Mouse (Mus musculus) megakaryocyte, embryonic 14.5 days (primary cell): ENCODE data around the gene Unc119. TPM values are rescaled to one million over a fixed set of nuclear protein-coding genes. Genes with fewer than 3 reads are reported as not detected.

Experiments used
- H3K27me3 ChIP-seq: replicated peaks from 2 replicates; pipeline ENCODE3; 2012; ENCODE audit warnings: inconsistent platforms
- H3K36me3 ChIP-seq: replicated peaks from 2 replicates; pipeline ENCODE3; 2012; ENCODE audit warnings: low read length, inconsistent platforms, mixed read lengths
- H3K4me1 ChIP-seq: 2 replicates; pipeline ENCODE4 v1.6.1; 2012; ENCODE audit warnings: inconsistent platforms
- H3K4me3 ChIP-seq: replicated peaks from 2 replicates; pipeline ENCODE3; 2012; ENCODE audit warnings: moderate library complexity, mild to moderate bottlenecking, inconsistent platforms
- H3K9me3 ChIP-seq: 2 replicates; pipeline ENCODE4 v1.6.1; 2012; ENCODE audit warnings: inconsistent platforms
- FLI1 ChIP-seq: IDR thresholded peaks from 2 replicates; pipeline ENCODE4 v1.6.1; 2012; ENCODE audit warnings: low read length, inconsistent platforms, mixed read lengths
- GATA1 ChIP-seq: IDR thresholded peaks from 3 replicates; pipeline ENCODE4 v1.6.1; 2012; ENCODE audit warnings: mixed read lengths, low read length, inconsistent platforms, borderline replicate concordance
- polyA plus RNA-seq: library from polyadenylated mRNA; stranded (reverse); fragments of >175 nt; gene quantifications from 2 replicates; pipeline ENCODE4 v1.2.3, GENCODE M21; 2012; ENCODE audit warnings: low replicate concordance; ENCODE audit not compliant: insufficient read depth

The Unc119 gene
- polyA plus RNA-seq, result 319 and 574 TPM in 2 replicates

DNA sequence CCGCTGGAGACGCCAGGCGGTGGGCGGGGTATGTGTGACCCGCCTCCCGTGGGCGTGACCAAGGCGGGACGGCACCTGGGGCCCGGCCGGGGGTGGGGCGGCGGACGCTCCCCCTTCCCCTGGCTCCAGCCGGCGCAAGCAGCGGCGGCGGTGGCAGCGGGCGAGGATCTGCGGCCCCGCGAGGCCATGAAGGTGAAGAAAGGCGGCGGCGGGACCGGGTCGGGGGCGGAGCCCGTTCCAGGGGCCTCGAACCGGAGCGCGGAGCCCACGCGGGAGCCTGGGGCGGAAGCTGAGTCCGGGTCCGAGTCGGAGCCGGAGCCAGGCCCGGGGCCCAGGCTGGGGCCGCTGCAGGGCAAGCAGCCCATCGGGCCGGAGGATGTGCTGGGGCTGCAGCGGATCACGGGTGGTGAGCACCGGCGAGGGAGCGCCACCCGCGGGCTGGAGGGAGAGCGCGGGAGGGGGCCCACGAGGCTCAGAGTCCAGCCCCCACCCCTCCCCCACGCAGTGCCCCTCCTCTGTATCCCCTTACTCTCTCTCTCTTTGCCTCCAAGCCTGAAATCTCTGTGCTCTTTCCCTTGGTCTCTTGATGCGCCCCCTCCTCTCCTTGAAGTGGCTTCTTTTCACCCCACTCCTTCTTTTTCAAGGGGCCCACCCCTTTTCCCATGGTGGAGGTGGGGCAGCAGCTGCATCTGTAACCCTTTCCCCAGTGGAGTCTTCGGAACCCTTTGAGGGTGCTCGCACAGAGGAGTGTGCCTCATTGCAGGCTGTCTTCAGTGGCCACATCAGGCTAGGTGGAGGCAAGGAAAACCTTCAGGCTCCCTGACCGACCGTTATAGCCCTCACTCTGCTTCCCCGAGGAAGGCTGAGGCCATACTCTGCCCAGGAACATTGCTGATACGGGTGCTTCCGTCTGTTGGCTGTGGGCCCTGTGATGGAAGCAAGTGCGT lies at the start of gene Unc119:
Gene Unc119 (plus strand): TSS at position 102 of the 947 bp plus-strand sequence.
- Histone ChIP-seq H3K27me3 (no peaks in the 10 kb centered on the region), H3K4me3 (peak within 1 kb of the TSS; percentile 98), H3K4me1 (peaks cover 71% of the 10 kb centered on the region), H3K9me3 (no peaks in the 10 kb centered on the region), H3K36me3 (peaks cover 73% of the 10 kb centered on the region)
- TF ChIP-seq FLI1 (no peak), GATA1 (no peak)

GRCm38 (mm10) chr11:78294585-78294984 lies 48.7 kb upstream of the Unc119 start:
- H3K36me3 ChIP-seq, result peaks cover 66% of the 10 kb centered on the region
- H3K4me3 ChIP-seq, result no peak overlapping the region
- H3K9me3 ChIP-seq, result no peaks in the 10 kb centered on the region
- H3K27me3 ChIP-seq, result no peaks in the 10 kb centered on the region
- TF ChIP-seq FLI1 (no peak), GATA1 (no peak)
- H3K4me1 ChIP-seq, result peaks cover 3% of the 10 kb centered on the region; the same call in 1 of the 2 replicates

DNA sequence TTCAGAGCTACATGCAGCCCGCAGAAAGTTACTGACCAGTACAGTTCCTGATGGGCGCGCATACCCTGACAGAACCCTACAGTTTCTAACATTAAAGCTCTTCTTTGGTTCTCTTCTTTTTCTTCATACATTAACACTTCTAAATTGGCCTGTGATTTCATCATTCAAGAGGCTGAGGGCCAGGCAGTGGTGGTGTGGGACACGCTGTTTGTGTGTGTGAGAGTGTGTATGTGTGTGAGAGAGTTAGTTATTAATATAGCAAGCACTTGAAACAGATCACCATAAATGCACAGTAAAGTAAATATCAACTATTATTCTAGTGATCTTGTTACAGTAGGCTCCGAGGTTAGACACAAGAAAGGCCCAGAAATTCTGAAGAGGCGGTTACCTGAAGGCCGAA lies 42.4 kb upstream of the Unc119 start:
- Histone ChIP-seq H3K36me3 (peaks cover 28% of the 10 kb centered on the region), H3K4me3 (peak overlapping the region; percentile 95), H3K4me1 (peaks cover 39% of the 10 kb centered on the region), H3K27me3 (no peaks in the 10 kb centered on the region), H3K9me3 (no peaks in the 10 kb centered on the region)
- TF ChIP-seq FLI1 (no peak), GATA1 (no peak)

- H3K4me1 ChIP-seq, result peaks cover 45% of the 10 kb centered on the region
- TF ChIP-seq GATA1 (no peak), FLI1 (no peak; the same call in 1 of the 2 replicates)
- H3K4me3 ChIP-seq, result peak within 1 kb of the TSS; percentile 95
- no peaks in the 10 kb centered on the region for H3K9me3 ChIP-seq
- H3K36me3 ChIP-seq, result peaks cover 28% of the 10 kb centered on the region
- no peaks in the 10 kb centered on the region for H3K27me3 ChIP-seq
Measured at GRCm38 (mm10) chr11:78301357-78302084, 41.8 kb upstream of the Unc119 start, which contains the start of gene Spag5. Spag5 (plus strand) TSS chr11:78301529.

GRCm38 (mm10) chr11:78305272-78305671 lies 38.0 kb upstream of the Unc119 start:
- Histone ChIP-seq H3K4me1 (peaks cover 56% of the 10 kb centered on the region), H3K27me3 (no peaks in the 10 kb centered on the region), H3K9me3 (no peaks in the 10 kb centered on the region), H3K36me3 (peaks cover 55% of the 10 kb centered on the region), H3K4me3 (no peak overlapping the region)
- no peak for TF ChIP-seq FLI1
- no peak for TF ChIP-seq GATA1

DNA sequence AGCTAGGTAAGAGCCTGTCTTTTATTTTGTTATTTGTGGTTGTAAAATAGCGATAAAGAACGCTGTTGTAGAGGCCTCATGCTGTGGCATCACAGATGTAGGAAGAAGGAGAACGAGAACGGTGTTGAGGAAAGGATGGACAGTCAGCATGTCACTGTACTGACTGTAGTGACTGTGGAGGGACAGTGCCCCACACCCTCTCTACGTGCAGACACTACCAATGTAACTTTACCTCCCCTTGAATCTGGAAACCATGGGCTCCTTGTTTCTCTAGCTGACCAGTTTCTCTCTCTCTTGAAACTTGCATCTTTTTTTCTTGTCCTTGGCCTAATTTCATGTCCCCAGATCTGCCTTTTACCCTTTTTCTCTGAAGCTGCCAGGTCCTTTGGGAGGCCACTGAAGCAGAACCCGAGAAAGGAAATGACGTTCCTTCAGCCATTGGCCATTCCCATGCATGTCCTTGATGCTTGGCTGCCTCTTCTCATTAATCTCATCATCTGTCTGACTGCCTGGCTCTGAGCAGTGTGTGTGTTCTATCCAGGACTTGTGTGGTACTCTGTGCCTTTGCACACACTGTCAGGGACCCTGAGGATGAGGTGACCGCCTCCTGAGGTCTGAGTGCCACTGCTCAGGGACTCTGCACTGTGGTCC lies 32.3 kb upstream of the Unc119 start:
- Histone ChIP-seq H3K4me3 (no peak overlapping the region), H3K27me3 (no peaks in the 10 kb centered on the region), H3K4me1 (peaks cover 45% of the 10 kb centered on the region), H3K36me3 (peaks cover 86% of the 10 kb centered on the region), H3K9me3 (no peaks in the 10 kb centered on the region)
- TF ChIP-seq FLI1 (no peak), GATA1 (no peak)

- H3K4me3 ChIP-seq, result no peak overlapping the region
- H3K27me3 ChIP-seq, result no peaks in the 10 kb centered on the region
- H3K36me3 ChIP-seq, result peaks cover 90% of the 10 kb centered on the region
- TF ChIP-seq FLI1, result no peak
- no peak for TF ChIP-seq GATA1
- H3K4me1 ChIP-seq, result peaks cover 26% of the 10 kb centered on the region
- no peaks in the 10 kb centered on the region for H3K9me3 ChIP-seq
Measured at GRCm38 (mm10) chr11:78313662-78314061, 29.6 kb upstream of the Unc119 start.

DNA sequence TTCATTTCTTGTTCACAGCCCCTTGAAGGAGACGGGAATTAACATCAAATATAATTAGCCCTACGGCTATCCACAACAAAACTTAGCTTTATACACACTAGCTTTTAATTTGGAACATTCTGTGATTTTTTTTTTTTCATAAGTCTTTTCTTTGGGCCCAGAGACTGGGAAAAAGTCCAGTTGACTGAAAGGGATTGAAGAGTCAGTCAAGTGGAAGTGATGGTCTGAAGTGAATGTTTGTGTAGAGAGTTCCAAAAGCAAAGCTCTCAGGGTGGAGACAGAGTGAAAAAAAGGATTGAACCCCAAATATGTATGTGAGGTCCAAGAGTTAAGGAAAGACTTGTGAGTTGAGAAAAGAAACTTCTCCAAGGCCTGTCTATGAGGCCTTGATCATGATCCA lies 24.9 kb upstream of the Unc119 start:
- Histone ChIP-seq H3K9me3 (no peaks in the 10 kb centered on the region), H3K27me3 (no peaks in the 10 kb centered on the region), H3K36me3 (peaks cover 90% of the 10 kb centered on the region), H3K4me1 (peaks cover 33% of the 10 kb centered on the region), H3K4me3 (no peak overlapping the region)
- TF ChIP-seq GATA1, result no peak
- TF ChIP-seq FLI1, result no peak

DNA sequence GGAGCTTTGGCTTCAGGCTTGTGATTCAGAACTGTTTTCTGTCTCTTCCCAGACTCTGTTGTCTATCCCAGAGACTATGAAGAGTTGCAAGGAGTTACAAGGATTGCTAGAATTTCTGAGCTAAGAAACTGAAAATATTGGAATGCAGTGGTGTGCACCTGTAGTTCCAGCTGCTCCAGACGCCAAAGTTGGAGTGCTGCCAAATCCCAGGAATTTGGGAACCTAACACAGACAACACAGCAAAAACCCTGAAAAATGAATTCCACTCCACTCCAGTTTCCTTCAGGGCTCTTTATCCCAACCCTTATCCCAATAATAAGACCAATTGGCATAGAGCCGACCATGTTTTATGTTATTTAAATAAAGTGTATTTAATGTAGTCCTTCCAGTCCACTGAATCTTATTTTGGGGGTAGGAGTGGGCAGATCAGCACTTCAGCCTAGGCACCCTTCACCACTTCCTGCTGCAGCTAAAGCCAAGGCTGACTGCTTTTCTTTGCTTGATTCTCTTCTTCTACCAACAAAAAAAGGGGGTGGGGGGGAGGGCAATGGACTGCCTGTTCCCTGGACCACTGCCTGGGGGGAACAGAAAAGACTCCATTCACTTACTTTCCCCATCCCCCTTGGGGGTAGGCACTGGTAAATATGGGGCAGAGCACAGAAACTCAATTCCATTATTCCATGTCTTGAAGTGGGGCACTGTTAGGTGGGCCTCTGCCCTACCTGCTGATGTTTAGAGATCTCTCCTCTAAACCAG lies 21.0 kb upstream of the Unc119 start:
- Histone ChIP-seq H3K36me3 (peaks cover 86% of the 10 kb centered on the region), H3K4me1 (peaks cover 52% of the 10 kb centered on the region), H3K9me3 (no peaks in the 10 kb centered on the region), H3K27me3 (no peaks in the 10 kb centered on the region), H3K4me3 (peak overlapping the region; percentile 91)
- TF ChIP-seq GATA1 (no peak), FLI1 (no peak)
